Mouse (Mus musculus) G1E (cell line): ENCODE results near the gene Chmp3. TPM values are rescaled to one million over a fixed set of nuclear protein-coding genes. Genes with fewer than 3 reads are reported as not detected.

Source experiments
- ATAC-seq: 2 replicates; pipeline ENCODE4 v1.8.0; 2016; ENCODE audit warnings: mild to moderate bottlenecking; ENCODE audit not compliant: insufficient number of reproducible peaks, poor library complexity, low FRiP score, severe bottlenecking; ENCODE audit errors: extremely low read depth
- DNase-seq: peaks from one replicate; pipeline ENCODE4 v3.0.0; 2012; ENCODE audit warnings: low spot score
- H3K27me3 ChIP-seq: 2 replicates; pipeline ENCODE4 v1.6.1; 2012; ENCODE audit warnings: mild to moderate bottlenecking, low read length, inconsistent platforms; ENCODE audit not compliant: insufficient read depth
- H3K36me3 ChIP-seq: replicated peaks from 2 replicates; pipeline ENCODE3; 2012; ENCODE audit warnings: mild to moderate bottlenecking, inconsistent platforms
- H3K4me1 ChIP-seq: 2 replicates; pipeline ENCODE4 v1.6.1; 2012; ENCODE audit warnings: low read depth, low read length, inconsistent platforms, mixed read lengths; ENCODE audit not compliant: insufficient read depth
- H3K4me3 ChIP-seq: 2 replicates; pipeline ENCODE4 v1.5.1; 2012; ENCODE audit warnings: low read depth, mild to moderate bottlenecking, inconsistent platforms, low read length, moderate library complexity, mixed read lengths
- H3K9me3 ChIP-seq: replicated peaks from 2 replicates; pipeline ENCODE4 v1.6.1; 2012; ENCODE audit warnings: inconsistent platforms
- CTCF ChIP-seq: IDR thresholded peaks from 2 replicates; pipeline ENCODE4 v1.5.1; 2012; ENCODE audit warnings: low read depth, low read length, inconsistent platforms, mixed read lengths
- GATA1 ChIP-seq: IDR thresholded peaks from 2 replicates; pipeline ENCODE4 v1.6.1; 2012; ENCODE audit warnings: borderline replicate concordance, low read length, inconsistent platforms, mixed read lengths
- GATA2 ChIP-seq: IDR thresholded peaks from 2 replicates; pipeline ENCODE4 v1.6.1; 2012; ENCODE audit warnings: low read depth, low read length, inconsistent platforms, borderline replicate concordance
- POLR2AphosphoS5 ChIP-seq: IDR thresholded peaks from 2 replicates; pipeline ENCODE4 v1.6.1; 2012; ENCODE audit warnings: low read depth, low read length, inconsistent platforms; ENCODE audit not compliant: insufficient replicate concordance
- TAL1 ChIP-seq: conservative IDR thresholded peaks from 2 replicates; pipeline ENCODE4 v1.6.1; 2012; ENCODE audit warnings: low read depth, low read length, inconsistent platforms, mixed read lengths
- polyA plus RNA-seq: library from polyadenylated mRNA; stranded (reverse); fragments of >175 nt; gene quantifications from 2 replicates; pipeline ENCODE4 v1.2.3, GENCODE M21; 2012
- total RNA-seq, 2 experiments: library from RNA; stranded (forward) in 1 of 2; stranded (reverse) in 1 of 2; fragments of 200-1000 nt in 1 of 2; fragments of >200 nt in 1 of 2; fragmentation: Nextera tagmentation in 1 of 2; gene quantifications; 2 replicates each; pipeline ENCODE4 v1.2.3; 2014 to 2017

Gene Chmp3
- total and polyA plus RNA-seq, 3 experiments = 25.6 to 101 (median 27.7) TPM

DNA sequence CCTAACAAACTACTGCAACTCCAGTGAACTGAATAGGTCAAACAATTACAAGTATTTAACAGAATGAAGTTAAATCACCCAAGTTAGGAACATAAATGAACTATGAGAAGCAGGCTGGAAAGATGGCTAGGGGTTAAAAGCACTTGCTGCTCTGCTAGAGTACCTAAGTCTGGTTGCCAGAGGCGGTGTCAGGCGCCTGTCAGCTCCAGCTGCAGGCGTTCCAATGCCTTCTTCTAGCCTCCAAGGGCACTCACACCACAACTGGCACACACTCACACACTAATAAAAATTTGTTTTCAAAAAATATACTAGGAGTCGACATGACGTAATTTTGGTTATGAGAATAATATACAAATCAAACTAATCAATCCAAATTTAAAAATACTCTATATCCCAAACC is 78.0 kb downstream of the Chmp3 start:
- DNase-seq (no peak), ATAC-seq (no peak)
- H3K9me3 ChIP-seq = no peaks in the 10 kb centered on the region
- no peaks in the 10 kb centered on the region for H3K27me3 ChIP-seq
- H3K4me3 ChIP-seq = no peak overlapping the region
- peaks cover 4% of the 10 kb centered on the region for H3K4me1 ChIP-seq
- TF ChIP-seq TAL1 (no peak), CTCF (no peak), GATA2 (no peak), GATA1 (no peak), POLR2AphosphoS5 (no peak)
- H3K36me3 ChIP-seq = peaks cover 96% of the 10 kb centered on the region

DNA sequence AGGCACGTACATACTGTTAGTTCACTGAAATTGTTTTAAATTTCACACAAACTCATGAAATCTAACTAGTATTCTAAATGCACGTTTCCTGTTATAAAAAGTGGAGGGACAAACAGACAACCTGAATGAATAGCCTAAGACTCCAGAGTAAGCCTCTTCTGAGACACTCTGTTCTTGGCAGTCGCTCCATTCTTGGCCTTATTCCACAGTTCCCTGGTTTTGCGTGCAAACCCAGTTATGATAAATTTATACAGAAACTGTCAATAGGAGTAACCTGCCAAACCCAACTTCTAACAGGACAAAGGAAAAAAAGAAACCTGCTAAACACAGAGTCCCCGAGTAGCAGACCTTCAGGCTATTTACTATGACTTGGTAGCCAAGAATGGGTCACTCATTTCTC is 78.4 kb downstream of the Chmp3 start:
- DNase-seq (no peak), ATAC-seq (no peak)
- TF ChIP-seq TAL1 = no peak
- TF ChIP-seq POLR2AphosphoS5 = no peak
- TF ChIP-seq GATA1 = no peak
- no peak for TF ChIP-seq GATA2
- TF ChIP-seq CTCF = no peak
- H3K9me3 ChIP-seq = no peaks in the 10 kb centered on the region
- peaks cover 4% of the 10 kb centered on the region for H3K4me1 ChIP-seq
- H3K4me3 ChIP-seq = no peak overlapping the region
- H3K36me3 ChIP-seq = peaks cover 96% of the 10 kb centered on the region
- no peaks in the 10 kb centered on the region for H3K27me3 ChIP-seq

DNA sequence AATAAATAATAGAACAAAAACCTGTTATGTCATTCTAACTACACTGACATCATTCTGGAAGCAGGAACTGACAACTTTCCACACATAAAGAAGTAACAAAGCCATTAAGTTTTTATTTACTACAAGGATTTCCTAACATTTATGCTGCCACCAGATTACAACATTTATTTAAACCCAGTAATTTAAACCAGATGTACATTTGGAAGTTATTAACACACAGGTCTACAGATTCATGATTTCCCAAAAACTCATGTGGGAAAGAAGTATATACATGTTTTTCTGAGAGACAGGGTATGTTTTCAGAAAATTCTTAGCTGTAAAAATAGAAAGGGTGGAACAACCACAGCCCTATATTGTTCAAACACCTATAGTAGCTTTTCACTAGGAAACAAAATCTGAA is 81.1 kb downstream of the Chmp3 start:
- no peak for ATAC-seq
- H3K27me3 ChIP-seq = no peaks in the 10 kb centered on the region
- H3K36me3 ChIP-seq = peaks cover 89% of the 10 kb centered on the region

DNA sequence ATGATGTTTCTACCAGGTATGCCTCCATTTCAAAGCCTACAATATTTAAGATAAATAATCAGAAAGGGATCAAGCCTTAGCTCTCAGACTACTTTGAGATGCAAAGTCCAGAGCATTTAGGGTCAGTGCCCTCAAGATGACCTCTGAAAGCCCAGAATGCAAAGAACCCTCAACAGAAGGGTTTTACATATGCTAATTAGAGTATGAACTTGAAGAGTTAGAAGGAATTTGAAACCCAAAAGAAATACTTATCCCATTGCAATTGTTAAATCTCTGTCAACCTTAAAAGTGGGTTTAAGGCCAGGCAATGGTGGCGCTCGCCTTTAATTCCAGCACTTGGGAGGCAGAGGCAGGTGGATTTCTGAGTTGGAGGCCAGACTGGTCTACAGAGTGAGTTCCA is 82.4 kb downstream of the Chmp3 start:
- H3K4me1 ChIP-seq = peaks cover 24% of the 10 kb centered on the region
- no peak overlapping the region for H3K4me3 ChIP-seq
- H3K9me3 ChIP-seq = no peaks in the 10 kb centered on the region
- peaks cover 88% of the 10 kb centered on the region for H3K36me3 ChIP-seq
- DNase-seq (no peak), ATAC-seq (no peak)
- TF ChIP-seq CTCF = no peak
- no peak for TF ChIP-seq GATA2
- TF ChIP-seq TAL1 = no peak
- TF ChIP-seq POLR2AphosphoS5 = no peak
- no peak for TF ChIP-seq GATA1
- H3K27me3 ChIP-seq = no peaks in the 10 kb centered on the region

More for the DNA sequence above, 81.1 kb downstream of the Chmp3 start:
- Histone ChIP-seq H3K4me1 (peaks cover 14% of the 10 kb centered on the region), H3K9me3 (no peaks in the 10 kb centered on the region), H3K4me3 (no peak overlapping the region)
- TF ChIP-seq POLR2AphosphoS5 = no peak
- TF ChIP-seq GATA2 = no peak
- TF ChIP-seq GATA1 = no peak
- no peak for TF ChIP-seq TAL1
- no peak for TF ChIP-seq CTCF
- no peak for DNase-seq

DNA sequence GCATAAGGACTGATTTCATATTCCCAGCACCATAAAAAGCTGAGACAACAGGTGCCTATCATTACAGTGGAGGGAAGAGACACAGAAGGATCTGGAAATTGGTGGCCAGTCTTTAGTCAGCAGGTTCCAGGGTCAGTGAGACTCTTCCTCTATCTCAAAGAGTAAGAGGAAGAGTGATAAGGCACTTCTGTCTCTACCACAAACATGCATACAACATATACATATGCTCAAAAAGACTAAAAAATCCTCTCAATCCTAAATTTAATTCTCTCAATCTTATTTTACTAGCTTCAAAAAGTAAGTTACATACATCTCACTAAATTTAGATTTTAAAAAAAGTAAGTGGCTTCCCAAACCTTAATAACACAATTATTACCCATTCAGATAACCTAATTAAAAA is 83.7 kb downstream of the Chmp3 start:
- TF ChIP-seq TAL1 = no peak
- TF ChIP-seq CTCF = no peak
- no peak for TF ChIP-seq GATA1
- no peak for TF ChIP-seq GATA2
- TF ChIP-seq POLR2AphosphoS5 = no peak
- H3K4me3 ChIP-seq = no peak overlapping the region
- no peaks in the 10 kb centered on the region for H3K27me3 ChIP-seq
- no peak for DNase-seq
- peak; percentile 23; the same call in 1 of the 2 replicates for ATAC-seq
- H3K36me3 ChIP-seq = peaks cover 80% of the 10 kb centered on the region
- peaks cover 30% of the 10 kb centered on the region for H3K4me1 ChIP-seq
- H3K9me3 ChIP-seq = no peaks in the 10 kb centered on the region

DNA sequence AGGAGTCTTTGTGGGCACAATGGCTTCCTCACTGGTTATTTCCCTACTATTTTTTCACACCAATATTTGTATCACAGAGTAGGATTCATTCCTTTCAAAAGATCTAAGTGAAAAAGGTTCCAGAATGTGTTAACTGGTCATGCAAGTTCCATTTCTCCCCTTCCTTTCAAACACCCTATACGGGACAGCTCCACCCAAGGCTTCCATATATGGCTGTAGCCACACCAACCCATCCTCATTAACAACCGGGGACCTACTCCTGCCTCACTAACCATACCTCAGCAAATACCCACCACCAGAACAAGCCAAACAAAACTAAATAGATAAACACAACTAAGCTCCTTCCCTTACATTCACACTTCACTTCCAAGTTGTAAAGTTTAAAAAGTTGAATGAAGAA is 87.6 kb downstream of the Chmp3 start:
- H3K9me3 ChIP-seq = no peaks in the 10 kb centered on the region

DNA sequence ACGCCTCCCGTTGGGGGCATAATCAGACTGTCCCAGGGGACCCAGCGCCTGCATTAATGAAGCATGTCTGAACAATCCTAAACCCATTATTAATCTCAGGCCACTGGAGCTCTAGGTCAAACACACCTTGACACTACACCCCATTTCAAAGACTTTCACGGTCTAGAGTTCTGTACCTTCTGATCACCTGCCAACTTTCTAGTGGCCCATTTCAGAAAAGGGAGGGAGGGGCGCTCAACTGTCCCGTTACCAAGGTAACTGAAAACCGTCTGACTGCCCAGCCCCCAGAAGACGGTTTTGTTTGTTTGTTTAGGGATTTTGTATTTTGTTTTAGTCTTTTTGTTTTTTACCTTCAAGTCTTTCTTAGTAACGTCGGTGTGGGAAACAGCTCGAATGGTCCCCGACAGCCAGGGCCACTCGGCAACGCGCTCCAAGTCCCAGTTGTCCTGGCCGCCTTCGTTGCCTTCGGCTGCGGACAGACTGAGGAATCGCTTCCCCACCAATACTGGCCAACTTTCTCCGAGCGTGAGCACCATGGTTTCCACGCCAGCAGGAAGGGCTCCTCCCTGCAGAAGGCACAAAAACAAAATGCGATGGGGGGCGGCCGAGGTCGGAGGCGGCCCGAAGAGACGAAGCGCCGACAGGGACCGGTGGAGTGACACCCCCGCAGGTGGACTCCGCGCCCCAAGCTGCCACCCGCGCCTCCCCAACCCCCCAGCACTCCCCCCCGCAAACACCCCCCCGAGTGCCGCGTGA is 88.3 kb downstream of the Chmp3 start:
- peaks cover 28% of the 10 kb centered on the region for H3K4me1 ChIP-seq
- no peaks in the 10 kb centered on the region for H3K27me3 ChIP-seq
- no peak for TF ChIP-seq CTCF
- TF ChIP-seq POLR2AphosphoS5 = no peak
- TF ChIP-seq GATA1 = no peak
- TF ChIP-seq TAL1 = no peak
- no peak for TF ChIP-seq GATA2
- no peak for DNase-seq
- H3K9me3 ChIP-seq = no peaks in the 10 kb centered on the region
- H3K4me3 ChIP-seq = peak overlapping the region; percentile 87
- ATAC-seq = no peak
- peaks cover 37% of the 10 kb centered on the region for H3K36me3 ChIP-seq

More for the DNA sequence above, 87.6 kb downstream of the Chmp3 start:
- no peaks in the 10 kb centered on the region for H3K27me3 ChIP-seq
- TF ChIP-seq POLR2AphosphoS5 = no peak
- no peak for TF ChIP-seq CTCF
- no peak for TF ChIP-seq GATA1
- no peak for TF ChIP-seq TAL1
- TF ChIP-seq GATA2 = no peak
- no peak for ATAC-seq
- peak overlapping the region; percentile 87; the same call in 1 of the 2 replicates for H3K4me3 ChIP-seq
- DNase-seq = no peak
- peaks cover 43% of the 10 kb centered on the region for H3K36me3 ChIP-seq
- peaks cover 28% of the 10 kb centered on the region for H3K4me1 ChIP-seq

Other genes with a start within 250 kb of the Chmp3 start
- not detected in 2 replicates for gene Smyd1, start 221.6 kb upstream of the Chmp3 start, total RNA-seq (2014; fragmentation: Nextera tagmentation)
- 0.16 and 0.64 TPM in 2 replicates for gene Smyd1, start 221.6 kb upstream of the Chmp3 start, total RNA-seq (2017)
- not detected in 2 replicates for gene Smyd1, start 221.6 kb upstream of the Chmp3 start, polyA plus RNA-seq
- not detected in 2 replicates for gene Cd8b1, start 221.0 kb upstream of the Chmp3 start, total RNA-seq (2014; fragmentation: Nextera tagmentation)
- gene Cd8b1, start 221.0 kb upstream of the Chmp3 start, total RNA-seq (2017) = 0.11 and 0.23 TPM in 2 replicates
- gene Cd8b1, start 221.0 kb upstream of the Chmp3 start, polyA plus RNA-seq = not detected in 2 replicates
- not detected in 2 replicates for gene Cd8a, start 170.4 kb upstream of the Chmp3 start, total RNA-seq (2014; fragmentation: Nextera tagmentation)
- 0.12 and 0.22 TPM in 2 replicates for gene Cd8a, start 170.4 kb upstream of the Chmp3 start, total RNA-seq (2017)
- not detected in 2 replicates for gene Cd8a, start 170.4 kb upstream of the Chmp3 start, polyA plus RNA-seq
- 89.4 and 90.3 TPM in 2 replicates for gene Rmnd5a, start 103.2 kb upstream of the Chmp3 start, total RNA-seq (2014; fragmentation: Nextera tagmentation)
- gene Rmnd5a, start 103.2 kb upstream of the Chmp3 start, total RNA-seq (2017) = 51.9 and 65.9 TPM in 2 replicates
- gene Rmnd5a, start 103.2 kb upstream of the Chmp3 start, polyA plus RNA-seq = 7.4 and 7.8 TPM in 2 replicates
- 14.2 and 15.0 TPM in 2 replicates for gene Rnf103, start 49.9 kb upstream of the Chmp3 start, total RNA-seq (2014; fragmentation: Nextera tagmentation)
- gene Rnf103, start 49.9 kb upstream of the Chmp3 start, total RNA-seq (2017) = 15.0 and 18.3 TPM in 2 replicates
- gene Rnf103, start 49.9 kb upstream of the Chmp3 start, polyA plus RNA-seq = 7.3 and 9.7 TPM in 2 replicates
- gene Kdm3a, start 89.2 kb downstream of the Chmp3 start, total RNA-seq (2014; fragmentation: Nextera tagmentation) = 196 TPM in 2 replicates
- 142 and 144 TPM in 2 replicates for gene Kdm3a, start 89.2 kb downstream of the Chmp3 start, total RNA-seq (2017)
- 5.5 and 8.2 TPM in 2 replicates for gene Kdm3a, start 89.2 kb downstream of the Chmp3 start, polyA plus RNA-seq
- gene Reep1, start 163.8 kb downstream of the Chmp3 start, total RNA-seq (2014; fragmentation: Nextera tagmentation) = not detected in 2 replicates
- gene Reep1, start 163.8 kb downstream of the Chmp3 start, total RNA-seq (2017) = 0.12 and 0.16 TPM in 2 replicates
- gene Reep1, start 163.8 kb downstream of the Chmp3 start, polyA plus RNA-seq = not detected in 2 replicates